Mouse (Mus musculus) forebrain, embryonic 13.5 days (tissue): ENCODE data around the gene Dsel. TPM values are rescaled to one million over a fixed set of nuclear protein-coding genes. Genes with fewer than 3 reads are reported as not detected.

Source experiments
- ATAC-seq: fragments of 200-750 bp; cut with Nextera tagmentation; 2 replicates; pipeline ENCODE4 v1.8.0; 2017
- H3K27ac ChIP-seq: fragments of 300-500 bp; sonication (generic); 2 replicates; pipeline ENCODE4 v1.5.1; 2015; ENCODE audit warnings: inconsistent platforms, mild to moderate bottlenecking, moderate library complexity
- H3K27me3 ChIP-seq: fragments of 300-500 bp; sonication (generic); 2 replicates; pipeline ENCODE4 v1.6.1; 2015; ENCODE audit warnings: mild to moderate bottlenecking, inconsistent platforms
- H3K36me3 ChIP-seq: fragments of 300-500 bp; sonication (generic); 2 replicates; pipeline ENCODE4 v1.6.1; 2015; ENCODE audit warnings: mild to moderate bottlenecking, inconsistent platforms; ENCODE audit not compliant: poor library complexity, severe bottlenecking
- H3K4me1 ChIP-seq: fragments of 300-500 bp; sonication (generic); 2 replicates; pipeline ENCODE4 v1.6.1; 2015; ENCODE audit warnings: inconsistent platforms
- H3K4me2 ChIP-seq: fragments of 300-500 bp; sonication (generic); 2 replicates; pipeline ENCODE4 v1.6.1; 2015; ENCODE audit warnings: inconsistent platforms, mild to moderate bottlenecking, moderate library complexity
- H3K4me3 ChIP-seq: fragments of 300-500 bp; sonication (generic); 2 replicates; pipeline ENCODE4 v1.5.1; 2015; ENCODE audit warnings: mild to moderate bottlenecking, inconsistent platforms
- H3K9ac ChIP-seq: fragments of 300-500 bp; sonication (generic); 2 replicates; pipeline ENCODE4 v1.6.1; 2015; ENCODE audit warnings: mild to moderate bottlenecking, inconsistent platforms
- H3K9me3 ChIP-seq: fragments of 300-500 bp; sonication (generic); replicated peaks from 2 replicates; pipeline ENCODE4 v1.6.1; 2016; ENCODE audit warnings: inconsistent platforms
- WGBS: fragments of 180-500 bp; shearing (Covaris S2); methylation state at CpG from one replicate; pipeline ENCODE4 v1.1.7; 2015; 5-methylcytosine and 5-hydroxymethylcytosine counted together
- polyA plus RNA-seq: library from polyadenylated mRNA; unstranded; fragments of >200 nt; fragmentation: Nextera tagmentation; extraction: Ambion mirVana; gene quantifications from 2 replicates; pipeline ENCODE4 v1.2.1, GENCODE M21; 2015

Gene Dsel
- 5.8 and 7.5 TPM in 2 replicates for polyA plus RNA-seq

DNA sequence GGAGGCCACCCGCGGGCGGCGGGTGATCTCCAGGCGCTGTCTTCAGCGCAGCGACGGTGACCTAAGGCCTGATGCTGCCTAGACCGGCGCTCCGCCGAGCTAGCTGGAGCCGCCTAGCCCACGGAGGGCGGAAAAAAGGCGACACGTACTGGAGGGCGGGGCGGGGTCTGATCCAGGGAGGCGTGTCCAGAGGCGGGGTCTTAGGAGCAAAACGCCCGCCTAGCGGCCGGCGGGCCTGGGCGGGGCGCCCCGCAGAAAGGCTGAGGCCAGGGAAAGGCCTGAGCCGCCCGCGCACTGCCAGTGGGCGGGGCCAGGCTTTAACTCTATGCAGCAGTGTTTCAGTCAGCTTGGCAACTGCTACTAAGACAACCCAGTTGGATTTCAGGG, at the start of gene Dsel:
Gene Dsel (minus strand): TSS at position 140 of the 387 bp plus-strand sequence.
- Histone ChIP-seq H3K36me3 (no peaks in the 10 kb centered on the region), H3K27me3 (no peaks in the 10 kb centered on the region), H3K9me3 (no peaks in the 10 kb centered on the region), H3K4me1 (peaks cover 14% of the 10 kb centered on the region), H3K4me3 (peak within 1 kb of the TSS; percentile 77), H3K9ac (peak within 1 kb of the TSS; percentile 85), H3K4me2 (peak within 1 kb of the TSS; percentile 80), H3K27ac (peak within 1 kb of the TSS; percentile 91)
- peak; percentile 97 for ATAC-seq
- under 1% methylated on average over 30 of the region's 33 CpGs for WGBS

DNA sequence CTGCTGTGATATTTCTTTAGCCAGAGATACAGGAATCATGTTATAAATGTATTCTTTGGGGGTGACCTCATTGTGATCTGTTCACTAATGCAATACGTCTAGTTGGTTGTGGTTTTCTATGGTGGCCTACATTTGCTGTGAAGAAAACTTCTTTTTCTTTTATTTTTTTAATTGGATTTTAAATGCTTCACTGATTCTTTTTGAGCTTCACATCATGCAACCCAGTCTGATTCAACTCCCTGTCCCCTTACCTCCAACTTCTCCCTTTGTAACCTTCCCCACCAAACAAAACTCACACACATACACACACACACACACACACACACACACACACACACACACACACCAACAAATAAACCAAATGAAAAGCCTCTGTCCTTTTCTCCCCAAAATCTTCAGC, 46.7 kb upstream of the Dsel start:
- 3% methylated on average over 1 of the region's 1 CpGs for WGBS
- no peak overlapping the region for H3K4me2 ChIP-seq
- H3K4me1 ChIP-seq = no peaks in the 10 kb centered on the region
- no peaks in the 10 kb centered on the region for H3K36me3 ChIP-seq
- ATAC-seq = no peak
- H3K9me3 ChIP-seq = no peaks in the 10 kb centered on the region
- no peak overlapping the region for H3K27ac ChIP-seq
- H3K9ac ChIP-seq = no peak overlapping the region
- H3K4me3 ChIP-seq = no peak overlapping the region
- no peaks in the 10 kb centered on the region for H3K27me3 ChIP-seq

DNA sequence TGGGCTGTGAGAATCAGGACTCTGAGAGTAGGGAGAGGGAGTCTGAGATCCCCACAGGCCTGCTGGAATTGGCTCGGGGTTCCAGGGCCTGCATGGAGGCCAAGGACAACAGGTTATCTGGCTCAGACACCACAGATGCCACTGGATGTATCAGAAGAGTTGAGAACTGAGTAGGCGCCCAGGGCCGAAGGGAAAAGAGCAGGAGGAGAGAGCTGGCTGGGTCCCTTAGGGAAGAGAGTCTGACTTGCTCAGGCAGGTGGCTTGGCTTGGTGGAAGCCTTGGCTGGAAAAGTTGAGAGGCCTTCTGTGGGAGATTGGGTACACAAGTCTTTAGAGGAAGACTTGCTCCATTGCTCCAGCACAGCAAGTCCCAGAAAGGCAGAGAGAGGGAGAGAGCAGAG, 18.6 kb upstream of the Dsel start:
- Histone ChIP-seq H3K9me3 (no peaks in the 10 kb centered on the region), H3K9ac (no peak overlapping the region), H3K4me3 (no peak overlapping the region), H3K36me3 (no peaks in the 10 kb centered on the region), H3K27me3 (no peaks in the 10 kb centered on the region), H3K4me2 (no peak overlapping the region), H3K27ac (no peak overlapping the region), H3K4me1 (no peaks in the 10 kb centered on the region)
- no peak for ATAC-seq
- 86% methylated on average over 3 of the region's 3 CpGs for WGBS

GRCm38 (mm10) chr1:111875784-111876183, 11.1 kb upstream of the Dsel start:
- H3K9me3 ChIP-seq = no peaks in the 10 kb centered on the region
- no peak for ATAC-seq
- H3K4me2 ChIP-seq = no peak overlapping the region
- no peak overlapping the region for H3K27ac ChIP-seq
- no peaks in the 10 kb centered on the region for H3K4me1 ChIP-seq
- no peak overlapping the region for H3K4me3 ChIP-seq
- no peaks in the 10 kb centered on the region for H3K36me3 ChIP-seq
- H3K27me3 ChIP-seq = no peaks in the 10 kb centered on the region
- H3K9ac ChIP-seq = no peak overlapping the region

DNA sequence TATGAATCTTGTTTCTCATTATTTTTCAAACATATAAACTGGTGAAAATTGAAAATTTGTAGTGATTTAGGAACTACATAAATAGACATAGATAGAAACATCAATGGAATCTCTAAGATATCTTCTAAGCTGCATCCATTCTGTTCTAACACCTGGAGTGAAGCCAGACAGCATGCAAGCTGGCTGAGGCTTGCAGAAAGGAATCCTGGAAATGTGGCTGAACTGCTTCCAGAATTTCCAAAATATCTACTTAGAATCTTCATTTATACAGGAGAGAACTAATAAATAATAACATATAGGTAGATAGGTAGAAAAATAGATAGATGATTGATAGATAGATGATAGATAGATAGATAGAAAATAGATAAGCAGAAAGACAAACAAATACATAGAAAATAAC, 8.5 kb upstream of the Dsel start:
- no peaks in the 10 kb centered on the region for H3K4me1 ChIP-seq
- H3K9me3 ChIP-seq = no peaks in the 10 kb centered on the region
- no peak overlapping the region for H3K4me2 ChIP-seq
- no peak overlapping the region for H3K27ac ChIP-seq
- H3K36me3 ChIP-seq = no peaks in the 10 kb centered on the region
- H3K27me3 ChIP-seq = no peaks in the 10 kb centered on the region
- no peak overlapping the region for H3K9ac ChIP-seq
- no peak overlapping the region for H3K4me3 ChIP-seq
- ATAC-seq = no peak

- WGBS = 57% methylated on average over 2 of the region's 2 CpGs
- H3K27me3 ChIP-seq = no peaks in the 10 kb centered on the region
- peak overlapping the region; percentile 80; the same call in 1 of the 2 replicates for H3K4me2 ChIP-seq
- no peaks in the 10 kb centered on the region for H3K36me3 ChIP-seq
- H3K9me3 ChIP-seq = no peaks in the 10 kb centered on the region
- no peak for ATAC-seq
- H3K4me1 ChIP-seq = peaks cover 14% of the 10 kb centered on the region
- no peak overlapping the region for H3K27ac ChIP-seq
- no peak overlapping the region for H3K9ac ChIP-seq
- peak overlapping the region; percentile 77; the same call in 1 of the 2 replicates for H3K4me3 ChIP-seq
Measured at GRCm38 (mm10) chr1:111865467-111865866, 749 bp upstream of the Dsel start.

- under 1% methylated on average over 41 of the region's 41 CpGs for WGBS
- no peaks in the 10 kb centered on the region for H3K36me3 ChIP-seq
- H3K4me3 ChIP-seq = peak overlapping the region; percentile 77
- peaks cover 14% of the 10 kb centered on the region for H3K4me1 ChIP-seq
- peak overlapping the region; percentile 80 for H3K4me2 ChIP-seq
- H3K9ac ChIP-seq = peak overlapping the region; percentile 85
- H3K9me3 ChIP-seq = no peaks in the 10 kb centered on the region
- no peaks in the 10 kb centered on the region for H3K27me3 ChIP-seq
- ATAC-seq = peak; percentile 87
- peak overlapping the region; percentile 91 for H3K27ac ChIP-seq
Measured at GRCm38 (mm10) chr1:111864063-111864778, 497 bp downstream of the Dsel start.

DNA sequence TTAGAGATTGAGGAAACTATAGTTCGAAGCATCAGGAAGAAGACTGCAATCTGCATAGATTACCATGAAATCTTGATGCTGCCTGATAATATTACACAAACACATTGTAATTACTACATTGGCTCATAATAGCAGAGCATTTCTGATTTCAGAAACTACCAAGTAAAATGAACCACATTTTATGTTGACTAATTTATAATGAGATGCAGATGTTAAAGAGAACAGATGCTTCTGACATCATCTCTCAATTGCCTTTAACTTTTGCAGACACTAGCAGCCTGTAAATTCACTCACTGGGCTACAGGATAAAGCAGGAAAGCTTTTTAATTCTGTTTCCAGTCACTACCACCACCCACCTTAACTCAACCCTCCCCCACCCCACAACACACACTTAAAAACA, 6.9 kb downstream of the Dsel start:
- H3K36me3 ChIP-seq = no peaks in the 10 kb centered on the region
- H3K4me3 ChIP-seq = no peak overlapping the region
- peak; percentile 65 for ATAC-seq
- no peaks in the 10 kb centered on the region for H3K27me3 ChIP-seq
- no peaks in the 10 kb centered on the region for H3K9me3 ChIP-seq
- WGBS = 80% methylated on average over 1 of the region's 1 CpGs
- H3K4me2 ChIP-seq = no peak overlapping the region
- H3K27ac ChIP-seq = no peak overlapping the region
- H3K9ac ChIP-seq = no peak overlapping the region
- H3K4me1 ChIP-seq = peaks cover 6% of the 10 kb centered on the region; the same call in 1 of the 2 replicates

- Histone ChIP-seq H3K4me3 (no peak overlapping the region), H3K27ac (no peak overlapping the region), H3K9me3 (no peaks in the 10 kb centered on the region), H3K27me3 (no peaks in the 10 kb centered on the region), H3K4me1 (no peaks in the 10 kb centered on the region), H3K9ac (no peak overlapping the region), H3K4me2 (no peak overlapping the region), H3K36me3 (no peaks in the 10 kb centered on the region)
- no peak for ATAC-seq
- WGBS = 89% methylated on average over 8 of the region's 8 CpGs
Measured at GRCm38 (mm10) chr1:111852439-111852838, 12.3 kb downstream of the Dsel start.

DNA sequence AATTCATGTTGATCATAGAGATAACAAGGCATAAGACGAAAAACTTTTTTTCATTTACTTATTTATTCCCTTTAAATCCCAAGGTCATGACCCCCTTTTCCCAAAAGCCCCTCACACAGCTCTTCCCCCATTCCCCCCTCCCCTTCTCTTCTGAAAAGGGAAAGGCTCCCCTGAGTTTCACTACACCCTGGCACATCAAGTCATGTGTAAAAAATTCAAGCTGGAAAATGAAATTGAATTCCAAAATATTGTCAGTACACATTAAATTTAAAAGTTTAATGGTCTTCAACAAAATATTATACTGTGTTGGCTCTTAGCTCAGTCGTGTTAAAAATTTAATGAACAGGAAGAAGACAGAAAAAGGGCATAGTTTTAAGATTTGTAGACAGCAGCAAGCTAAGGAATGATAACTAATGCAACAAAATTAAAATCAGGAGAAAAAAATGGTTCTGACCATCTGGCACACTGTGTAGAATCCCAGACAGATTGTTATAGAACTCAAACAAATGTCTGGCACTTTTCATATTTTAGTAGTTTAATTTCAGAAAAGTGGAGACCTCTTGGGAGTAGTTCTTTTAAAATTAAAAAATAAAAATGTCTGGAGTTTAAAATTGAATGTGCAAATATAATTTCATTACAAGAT, 31.0 kb downstream of the Dsel start:
- Histone ChIP-seq H3K4me2 (no peak overlapping the region), H3K36me3 (no peaks in the 10 kb centered on the region), H3K27ac (no peak overlapping the region), H3K4me1 (no peaks in the 10 kb centered on the region), H3K9me3 (no peaks in the 10 kb centered on the region), H3K27me3 (no peaks in the 10 kb centered on the region), H3K9ac (no peak overlapping the region), H3K4me3 (no peak overlapping the region)
- peak; percentile 76; the same call in 1 of the 2 replicates for ATAC-seq
- 66% methylated on average over 2 of the region's 2 CpGs for WGBS
